Mouse (Mus musculus) lung, postnatal 0 days (tissue): ENCODE measurements at regions not wholly inside any gene's neighbourhood (a gene's known extent, or its start where the extent isn't known, plus 50 kb on each side); places are given as distances from the start of the nearest gene placed in this dataset.

Source experiments
- CTCF ChIP-seq: IDR thresholded peaks from 2 replicates; pipeline ENCODE4 v1.5.1; 2016; ENCODE audit warnings: antibody characterized with exemption, mild to moderate bottlenecking
- EP300 ChIP-seq: IDR thresholded peaks from 2 replicates; pipeline ENCODE4 v1.6.1; 2016; ENCODE audit warnings: antibody characterized with exemption, mild to moderate bottlenecking, control low read depth

GRCm38 (mm10) chr9:41833408-41833807 is 290.7 kb downstream of the Sorl1 start:
- no peak; the same call in 1 of the 2 replicates for TF ChIP-seq CTCF
- TF ChIP-seq EP300, result no peak
